Mouse (Mus musculus) hindbrain, embryonic 13.5 days (tissue): Measurements from ENCODE around the gene Scd1. TPM values are rescaled to one million over a fixed set of nuclear protein-coding genes. Genes with fewer than 3 reads are reported as not detected.

ENCODE experiments used
- ATAC-seq: fragments of 200-750 bp; cut with Nextera tagmentation; 2 replicates; pipeline ENCODE4 v1.8.0; 2017; ENCODE audit warnings: moderate TSS enrichment; ENCODE audit not compliant: low FRiP score
- H3K27ac ChIP-seq: fragments of 300-500 bp; sonication (generic); 2 replicates; pipeline ENCODE4 v1.5.1; 2015; ENCODE audit warnings: inconsistent platforms, mild to moderate bottlenecking, moderate library complexity
- H3K27me3 ChIP-seq: fragments of 300-500 bp; sonication (generic); 2 replicates; pipeline ENCODE4 v1.6.1; 2015; ENCODE audit warnings: mild to moderate bottlenecking, inconsistent platforms
- H3K36me3 ChIP-seq: fragments of 300-500 bp; sonication (generic); 2 replicates; pipeline ENCODE4 v1.6.1; 2015; ENCODE audit warnings: mild to moderate bottlenecking, inconsistent platforms
- H3K4me1 ChIP-seq: fragments of 300-500 bp; sonication (generic); replicated peaks from 2 replicates; pipeline ENCODE4 v1.6.1; 2015; ENCODE audit warnings: inconsistent platforms
- H3K4me2 ChIP-seq: fragments of 300-500 bp; sonication (generic); 2 replicates; pipeline ENCODE4 v1.6.1; 2015; ENCODE audit warnings: inconsistent platforms, mild to moderate bottlenecking, moderate library complexity
- H3K4me3 ChIP-seq: fragments of 300-500 bp; sonication (generic); 2 replicates; pipeline ENCODE4 v1.5.1; 2015; ENCODE audit warnings: mild to moderate bottlenecking, inconsistent platforms
- H3K9ac ChIP-seq: fragments of 300-500 bp; sonication (generic); 2 replicates; pipeline ENCODE4 v1.6.1; 2015; ENCODE audit warnings: mild to moderate bottlenecking, inconsistent platforms
- H3K9me3 ChIP-seq: fragments of 300-500 bp; sonication (generic); 2 replicates; pipeline ENCODE4 v1.6.1; 2016; ENCODE audit warnings: inconsistent platforms
- WGBS: fragments of 180-500 bp; shearing (Covaris S2); methylation state at CpG from one replicate; pipeline ENCODE4 v1.1.7; 2015; 5-methylcytosine and 5-hydroxymethylcytosine counted together
- polyA plus RNA-seq: library from polyadenylated mRNA; unstranded; fragments of >200 nt; fragmentation: Nextera tagmentation; extraction: Ambion mirVana; gene quantifications from 2 replicates; pipeline ENCODE4 v1.2.1, GENCODE M21; 2015

Gene Scd1
- polyA plus RNA-seq, 1 experiment from 2014 or later, result 4.2 TPM

DNA sequence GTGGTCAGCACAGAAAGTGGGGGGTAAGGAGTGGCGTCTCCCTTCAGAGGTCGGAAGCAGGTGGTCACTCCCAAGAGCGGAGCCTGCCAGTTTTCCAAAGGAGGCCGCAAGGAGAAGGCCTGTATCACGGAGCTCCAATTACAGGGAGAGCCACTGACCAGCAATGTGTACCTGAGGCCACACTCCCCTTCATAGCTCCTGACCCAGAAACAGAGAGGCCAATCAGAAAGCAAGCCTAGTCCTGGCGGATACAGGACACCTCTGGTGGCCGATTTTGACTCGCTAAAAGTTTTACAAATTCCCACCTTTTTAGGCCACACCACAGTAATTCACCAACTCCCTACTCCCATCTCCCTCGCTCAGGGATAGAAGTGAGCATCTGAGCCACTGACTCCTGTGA, 10.9 kb upstream of the Scd1 start:
- Histone ChIP-seq H3K27me3 (0 out of 2 replicates have a peak, but pooled peaks cover 6% of the 10 kb centered on the region), H3K9ac (no peak overlapping the region), H3K27ac (no peak overlapping the region), H3K36me3 (no peaks in the 10 kb centered on the region), H3K9me3 (no peaks in the 10 kb centered on the region), H3K4me1 (no peaks in the 10 kb centered on the region), H3K4me2 (no peak overlapping the region), H3K4me3 (no peak overlapping the region)
- ATAC-seq, result no peak
- WGBS, result 73% methylated on average over 9 of the region's 9 CpGs

DNA sequence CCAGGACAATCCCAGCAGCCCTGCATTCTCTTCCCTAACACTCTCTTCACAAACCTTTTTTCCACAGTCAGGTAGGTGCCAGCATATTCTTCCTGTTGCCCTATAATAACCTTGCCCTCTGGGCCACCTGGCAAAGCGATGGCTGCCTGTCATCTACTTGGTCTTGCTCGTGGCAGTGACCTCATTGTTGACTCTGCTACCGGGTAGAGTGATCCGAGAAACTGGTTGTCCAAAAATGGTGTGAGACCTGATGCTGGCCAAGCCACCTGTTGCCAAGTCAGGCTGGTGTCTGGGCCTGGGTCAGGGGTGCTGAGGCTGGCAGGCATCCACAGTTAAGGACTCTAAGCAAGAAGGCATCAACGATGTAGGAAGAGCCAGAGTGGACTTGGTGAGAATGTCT, 10.4 kb upstream of the Scd1 start:
- no peaks in the 10 kb centered on the region for H3K36me3 ChIP-seq
- H3K27ac ChIP-seq, result no peak overlapping the region
- WGBS, result 93% methylated on average over 5 of the region's 5 CpGs
- H3K27me3 ChIP-seq, result 0 out of 2 replicates have a peak, but pooled peaks cover 6% of the 10 kb centered on the region
- H3K4me1 ChIP-seq, result no peaks in the 10 kb centered on the region
- no peak for ATAC-seq
- H3K4me3 ChIP-seq, result no peak overlapping the region
- no peaks in the 10 kb centered on the region for H3K9me3 ChIP-seq
- H3K9ac ChIP-seq, result no peak overlapping the region
- no peak overlapping the region for H3K4me2 ChIP-seq

DNA sequence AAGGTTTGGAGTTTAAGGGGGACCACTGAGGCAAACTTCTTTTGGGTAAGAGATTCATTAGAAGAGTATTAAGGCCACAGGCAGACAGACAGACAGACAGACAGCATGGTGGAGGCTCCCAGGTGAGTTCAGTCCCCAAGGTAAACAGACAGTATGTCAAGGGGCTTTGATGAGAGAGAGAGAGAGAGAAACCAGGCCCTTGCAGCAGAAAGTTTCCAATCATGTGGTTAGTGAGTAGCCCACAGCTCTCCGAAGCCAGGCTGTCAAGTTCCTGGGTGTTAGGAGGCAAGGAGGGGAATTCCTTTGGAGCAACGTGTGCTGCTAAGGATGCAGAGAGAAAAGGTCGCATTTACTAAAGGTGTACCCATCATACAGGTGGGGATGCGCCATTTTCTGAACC, 9.8 kb upstream of the Scd1 start:
- H3K9ac ChIP-seq, result no peak overlapping the region
- no peaks in the 10 kb centered on the region for H3K4me1 ChIP-seq
- H3K27me3 ChIP-seq, result 0 out of 2 replicates have a peak, but pooled peaks cover 6% of the 10 kb centered on the region
- 74% methylated on average over 4 of the region's 4 CpGs for WGBS
- H3K4me3 ChIP-seq, result no peak overlapping the region
- no peak overlapping the region for H3K27ac ChIP-seq
- no peak for ATAC-seq
- no peaks in the 10 kb centered on the region for H3K9me3 ChIP-seq
- H3K36me3 ChIP-seq, result no peaks in the 10 kb centered on the region
- no peak overlapping the region for H3K4me2 ChIP-seq

DNA sequence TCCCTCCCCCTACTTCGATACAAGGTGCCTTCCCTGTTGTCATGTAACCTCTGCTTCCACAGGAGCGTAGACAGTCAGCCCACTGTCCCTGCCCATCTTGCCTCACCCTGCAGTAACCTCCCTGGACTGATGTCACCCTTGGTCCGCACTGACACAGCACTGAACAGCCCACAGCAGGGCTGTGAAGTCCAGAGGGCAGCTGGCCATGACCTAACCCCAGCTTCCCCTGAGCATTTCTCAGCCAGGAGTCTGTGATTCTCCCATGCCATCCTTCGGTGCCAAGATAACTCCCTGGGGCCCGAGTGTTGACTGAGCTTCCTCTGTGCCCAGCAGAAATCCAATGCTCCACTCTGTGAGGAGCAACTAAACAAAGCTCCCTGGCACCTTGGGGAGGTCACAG, 8.6 kb upstream of the Scd1 start:
- H3K4me1 ChIP-seq, result no peaks in the 10 kb centered on the region
- 0 out of 2 replicates have a peak, but pooled peaks cover 6% of the 10 kb centered on the region for H3K27me3 ChIP-seq
- H3K36me3 ChIP-seq, result no peaks in the 10 kb centered on the region
- no peaks in the 10 kb centered on the region for H3K9me3 ChIP-seq
- H3K4me3 ChIP-seq, result no peak overlapping the region
- no peak overlapping the region for H3K27ac ChIP-seq
- WGBS, result 83% methylated on average over 5 of the region's 5 CpGs
- H3K9ac ChIP-seq, result no peak overlapping the region
- H3K4me2 ChIP-seq, result no peak overlapping the region
- no peak for ATAC-seq

DNA sequence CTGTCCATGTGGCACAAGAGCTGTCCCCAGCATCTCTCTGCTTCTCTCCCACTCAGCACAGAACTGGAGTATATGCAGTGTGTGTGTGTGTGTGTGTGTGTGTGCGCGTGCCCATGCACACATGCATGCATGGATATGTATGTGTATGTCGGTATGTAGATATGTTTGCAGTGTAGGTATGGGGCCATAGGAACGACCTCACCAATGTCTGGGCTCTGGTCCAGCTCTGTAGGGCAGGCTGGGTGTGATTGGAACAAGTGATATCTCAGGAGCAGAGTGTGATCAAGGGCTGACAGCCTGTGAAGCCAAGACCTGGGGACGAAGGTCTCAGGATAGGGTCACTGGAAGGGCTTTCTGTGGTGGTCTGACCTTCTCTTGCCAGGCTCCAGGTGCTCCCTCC, 7.8 kb upstream of the Scd1 start:
- Histone ChIP-seq H3K4me3 (no peak overlapping the region), H3K4me2 (no peak overlapping the region), H3K36me3 (no peaks in the 10 kb centered on the region), H3K4me1 (no peaks in the 10 kb centered on the region), H3K9ac (no peak overlapping the region), H3K27me3 (0 out of 2 replicates have a peak, but pooled peaks cover 6% of the 10 kb centered on the region), H3K9me3 (no peaks in the 10 kb centered on the region), H3K27ac (no peak overlapping the region)
- WGBS, result 88% methylated on average over 5 of the region's 5 CpGs
- ATAC-seq, result no peak

DNA sequence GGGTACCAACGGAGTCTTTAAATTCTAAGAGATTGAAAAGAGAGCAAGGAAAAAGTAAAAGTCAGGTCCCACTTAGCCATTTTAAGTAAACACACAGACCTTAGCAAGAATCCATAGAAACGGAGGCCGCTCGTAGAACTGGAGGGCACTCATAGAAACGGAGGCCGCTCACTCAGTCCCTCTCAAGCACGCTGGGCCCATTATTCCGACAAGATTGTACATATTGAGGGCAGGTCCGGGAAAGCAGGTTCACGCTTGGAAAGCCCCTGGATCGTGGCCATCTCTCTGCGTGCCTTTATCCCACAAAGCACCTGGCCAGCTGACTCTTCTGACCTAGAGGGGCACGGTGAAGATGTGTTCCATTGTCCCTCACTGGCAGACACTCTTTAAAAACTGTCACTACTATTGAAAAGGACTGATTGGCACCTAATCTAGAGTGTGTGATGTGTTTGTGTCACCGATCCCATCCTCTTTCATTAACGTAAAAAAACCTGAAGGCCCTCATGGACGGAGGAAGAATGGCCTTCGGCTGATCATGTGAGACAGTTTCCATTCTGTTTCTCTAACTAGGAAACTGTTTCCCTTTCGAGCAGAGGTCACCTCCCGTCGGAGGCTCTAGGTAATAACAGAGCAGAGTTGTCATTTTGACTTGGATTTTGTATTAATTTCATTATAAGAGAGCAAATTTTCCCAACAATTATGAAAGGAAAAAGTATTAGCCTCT, 2.8 kb upstream of the Scd1 start:
- Histone ChIP-seq H3K36me3 (no peaks in the 10 kb centered on the region), H3K27ac (no peak overlapping the region), H3K4me1 (peaks cover 27% of the 10 kb centered on the region), H3K4me2 (no peak overlapping the region), H3K9me3 (no peaks in the 10 kb centered on the region), H3K4me3 (no peak overlapping the region), H3K27me3 (0 out of 2 replicates have a peak, but pooled peaks cover 11% of the 10 kb centered on the region), H3K9ac (no peak overlapping the region)
- WGBS, result 83% methylated on average over 20 of the region's 20 CpGs
- no peak for ATAC-seq

DNA sequence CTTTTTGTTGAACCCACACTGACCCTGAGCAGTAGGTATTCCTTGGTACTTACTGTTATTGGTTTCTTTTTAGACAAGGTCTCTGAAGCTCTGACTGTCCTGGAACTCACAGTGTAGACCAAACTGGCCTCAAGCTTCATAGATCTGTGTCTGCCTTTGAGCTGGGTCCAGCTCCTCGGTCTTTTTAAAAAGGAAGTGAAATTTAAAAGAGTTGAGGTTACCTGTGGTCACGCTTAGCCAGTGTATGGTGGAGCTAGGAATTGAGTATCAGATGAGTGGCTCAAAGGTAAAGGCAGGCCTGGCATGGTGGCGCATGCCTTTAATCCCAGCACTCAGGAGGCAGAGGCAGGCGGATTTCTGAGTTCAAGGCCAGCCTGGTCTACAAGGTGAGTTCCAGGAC, 916 bp upstream of the Scd1 start:
- 78% methylated on average over 4 of the region's 4 CpGs for WGBS

DNA sequence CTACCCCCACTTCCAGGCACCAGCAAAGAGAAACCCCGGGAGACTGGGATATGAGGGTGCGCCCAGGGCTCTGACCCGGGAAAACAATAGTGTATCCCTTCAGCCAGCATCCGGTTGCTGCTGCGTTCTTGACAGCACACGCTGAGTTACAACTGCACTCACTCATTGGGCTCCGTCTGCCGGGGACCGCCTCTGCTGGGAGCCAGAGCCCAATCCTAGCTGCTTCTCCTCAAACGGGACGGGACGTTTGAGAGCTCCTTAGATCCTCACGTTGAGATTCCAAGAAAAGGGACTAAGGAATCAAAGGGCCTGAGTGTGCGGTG, 505 bp upstream of the Scd1 start:
- Histone ChIP-seq H3K36me3 (no peaks in the 10 kb centered on the region), H3K4me3 (peak overlapping the region; percentile 53), H3K4me1 (peaks cover 28% of the 10 kb centered on the region), H3K4me2 (peak overlapping the region; percentile 77), H3K27me3 (0 out of 2 replicates have a peak, but pooled peaks cover 5% of the 10 kb centered on the region), H3K9me3 (no peaks in the 10 kb centered on the region), H3K27ac (peak overlapping the region; percentile 69), H3K9ac (peak overlapping the region; percentile 58)
- peak; percentile 81 for ATAC-seq
- WGBS, result under 1% methylated on average over 14 of the region's 14 CpGs

More for the DNA sequence above, 916 bp upstream of the Scd1 start:
- Histone ChIP-seq H3K27ac (peak overlapping the region; percentile 69; the same call in 1 of the 2 replicates), H3K4me3 (peak overlapping the region; percentile 53), H3K4me2 (peak overlapping the region; percentile 77), H3K27me3 (0 out of 2 replicates have a peak, but pooled peaks cover 5% of the 10 kb centered on the region), H3K9me3 (no peaks in the 10 kb centered on the region), H3K36me3 (no peaks in the 10 kb centered on the region), H3K9ac (peak overlapping the region; percentile 58), H3K4me1 (peaks cover 28% of the 10 kb centered on the region)
- 0 out of 2 replicates have a peak, but pooled peaks have one; percentile 3 for ATAC-seq

DNA sequence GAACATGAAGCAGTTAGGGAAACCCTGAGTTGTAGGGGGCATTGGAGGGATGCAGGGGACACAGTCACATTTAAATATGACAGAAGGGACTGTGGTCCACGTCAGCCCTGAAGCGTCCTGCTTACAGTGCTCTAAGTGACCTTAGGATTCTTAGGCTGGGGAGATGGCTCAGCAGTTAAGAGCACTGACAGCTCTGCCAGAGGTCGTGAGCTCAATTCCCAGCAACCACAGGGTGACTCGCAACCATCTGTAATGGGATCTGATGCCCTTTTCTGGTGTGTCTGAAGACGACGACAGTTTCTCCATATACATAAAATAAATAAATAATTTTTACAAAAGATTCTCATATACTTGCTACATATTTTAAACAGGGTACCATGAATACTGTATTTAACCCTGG, 4.1 kb downstream of the Scd1 start:
- Histone ChIP-seq H3K4me3 (no peak overlapping the region), H3K9ac (no peak overlapping the region), H3K27ac (no peak overlapping the region), H3K4me2 (no peak overlapping the region), H3K9me3 (no peaks in the 10 kb centered on the region), H3K27me3 (no peaks in the 10 kb centered on the region), H3K36me3 (peaks cover 33% of the 10 kb centered on the region), H3K4me1 (peaks cover 26% of the 10 kb centered on the region)
- no peak for ATAC-seq
- 83% methylated on average over 6 of the region's 6 CpGs for WGBS

DNA sequence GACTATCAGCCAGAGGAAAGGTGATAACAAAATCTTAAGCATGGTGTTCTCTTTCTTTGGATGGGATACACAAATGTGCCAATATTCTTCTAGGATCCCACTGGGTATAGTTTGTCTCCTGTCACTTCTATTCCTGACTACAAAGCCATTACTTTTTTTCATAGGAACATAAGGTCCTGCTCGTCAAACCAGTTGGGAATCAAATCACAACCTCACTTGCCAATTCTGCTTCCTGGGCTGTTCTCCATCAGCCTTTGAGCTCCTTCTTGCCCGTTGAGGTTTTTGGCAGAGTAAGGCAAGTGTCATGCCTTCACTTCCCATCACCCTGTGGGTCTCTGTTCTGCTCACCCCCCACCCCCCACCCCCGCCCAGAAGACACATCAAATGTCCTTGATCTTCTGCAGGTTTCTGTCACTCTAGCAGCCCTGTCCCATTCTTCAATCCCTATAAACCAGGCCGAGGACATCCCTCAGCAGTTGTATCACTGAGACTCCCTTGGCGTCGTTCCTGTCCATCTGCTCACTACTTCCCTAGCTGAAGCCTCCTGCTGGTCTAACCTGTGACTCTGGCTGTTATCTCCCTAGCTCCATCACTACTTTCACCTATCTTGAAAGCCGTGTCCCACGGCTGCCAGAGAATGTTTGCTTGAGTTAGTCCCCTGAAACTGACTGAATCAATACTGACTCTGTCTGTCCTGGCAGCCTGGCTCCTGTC, 7.0 kb downstream of the Scd1 start:
- Histone ChIP-seq H3K27ac (no peak overlapping the region), H3K4me3 (no peak overlapping the region), H3K4me1 (peaks cover 3% of the 10 kb centered on the region), H3K4me2 (no peak overlapping the region), H3K27me3 (no peaks in the 10 kb centered on the region), H3K9me3 (no peaks in the 10 kb centered on the region), H3K9ac (no peak overlapping the region), H3K36me3 (peaks cover 55% of the 10 kb centered on the region)
- 92% methylated on average over 8 of the region's 8 CpGs for WGBS
- no peak for ATAC-seq

DNA sequence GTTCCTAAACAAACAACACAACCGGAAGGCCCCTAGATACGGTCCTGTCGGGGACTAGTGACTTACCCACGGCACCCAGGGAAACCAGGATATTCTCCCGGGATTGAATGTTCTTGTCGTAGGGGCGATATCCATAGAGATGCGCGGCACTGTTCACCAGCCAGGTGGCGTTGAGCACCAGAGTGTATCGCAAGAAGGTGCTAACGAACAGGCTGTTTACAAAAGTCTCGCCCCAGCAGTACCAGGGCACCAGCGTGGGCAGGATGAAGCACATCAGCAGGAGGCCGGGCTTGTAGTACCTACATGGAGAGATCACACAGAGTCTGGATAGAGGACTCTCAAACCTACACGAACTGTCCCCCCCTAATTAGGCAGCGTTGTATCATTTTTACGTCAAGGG, 7.6 kb downstream of the Scd1 start:
- no peak for ATAC-seq
- Histone ChIP-seq H3K27ac (no peak overlapping the region), H3K4me3 (no peak overlapping the region), H3K27me3 (no peaks in the 10 kb centered on the region), H3K4me1 (no peaks in the 10 kb centered on the region), H3K4me2 (no peak overlapping the region), H3K9me3 (no peaks in the 10 kb centered on the region), H3K9ac (no peak overlapping the region), H3K36me3 (peaks cover 55% of the 10 kb centered on the region)
- WGBS, result 94% methylated on average over 18 of the region's 18 CpGs

DNA sequence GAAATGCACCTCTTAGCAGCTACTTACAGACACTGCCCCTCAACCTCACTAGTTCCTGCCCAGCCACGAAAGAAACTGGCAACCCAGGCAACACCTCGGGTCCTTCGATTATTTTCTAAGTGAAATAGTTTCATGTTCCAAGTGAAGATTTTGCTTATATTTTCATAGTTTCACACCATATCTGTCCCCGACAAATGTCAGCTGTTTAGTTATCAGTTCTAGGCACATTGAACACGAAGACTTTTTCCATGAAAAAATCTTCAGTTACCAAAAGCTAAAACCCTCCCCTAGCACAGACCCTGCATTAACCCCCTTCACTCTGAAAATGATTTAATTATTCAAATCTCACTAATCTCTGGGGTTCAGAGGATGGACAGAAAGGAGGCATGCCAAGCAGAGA, 10.9 kb downstream of the Scd1 start:
- WGBS, result 95% methylated on average over 5 of the region's 5 CpGs
- no peak overlapping the region for H3K4me2 ChIP-seq
- H3K4me1 ChIP-seq, result no peaks in the 10 kb centered on the region
- H3K36me3 ChIP-seq, result peaks cover 50% of the 10 kb centered on the region
- no peak for ATAC-seq
- H3K9me3 ChIP-seq, result no peaks in the 10 kb centered on the region
- no peaks in the 10 kb centered on the region for H3K27me3 ChIP-seq
- H3K4me3 ChIP-seq, result no peak overlapping the region
- H3K9ac ChIP-seq, result no peak overlapping the region
- no peak overlapping the region for H3K27ac ChIP-seq

DNA sequence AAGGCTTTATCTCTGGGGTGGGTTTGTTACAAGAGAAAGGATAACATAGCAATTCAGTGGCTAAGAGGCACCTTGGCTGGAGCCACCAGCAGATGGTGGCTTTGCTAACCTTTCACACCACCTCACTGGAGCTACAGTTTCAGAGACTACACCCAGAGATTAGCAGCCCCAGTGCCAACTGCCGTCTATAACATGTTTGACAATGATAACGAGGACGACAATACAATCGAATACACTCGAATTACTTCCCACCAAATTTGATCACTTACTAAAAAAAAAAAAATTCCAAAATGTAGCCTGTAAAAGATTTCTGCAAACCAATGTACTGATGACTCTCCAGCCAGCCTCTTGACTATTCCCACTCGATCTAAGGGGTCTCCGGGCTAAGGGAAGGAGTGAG, 12.7 kb downstream of the Scd1 start:
- Histone ChIP-seq H3K4me2 (no peak overlapping the region), H3K27ac (no peak overlapping the region), H3K36me3 (peaks cover 36% of the 10 kb centered on the region), H3K27me3 (no peaks in the 10 kb centered on the region), H3K4me3 (no peak overlapping the region), H3K4me1 (no peaks in the 10 kb centered on the region), H3K9ac (no peak overlapping the region), H3K9me3 (no peaks in the 10 kb centered on the region)
- WGBS, result 94% methylated on average over 7 of the region's 7 CpGs
- ATAC-seq, result no peak
